ENCODE assay signal across 22 mouse cellular contexts in the genomic region with DNA sequence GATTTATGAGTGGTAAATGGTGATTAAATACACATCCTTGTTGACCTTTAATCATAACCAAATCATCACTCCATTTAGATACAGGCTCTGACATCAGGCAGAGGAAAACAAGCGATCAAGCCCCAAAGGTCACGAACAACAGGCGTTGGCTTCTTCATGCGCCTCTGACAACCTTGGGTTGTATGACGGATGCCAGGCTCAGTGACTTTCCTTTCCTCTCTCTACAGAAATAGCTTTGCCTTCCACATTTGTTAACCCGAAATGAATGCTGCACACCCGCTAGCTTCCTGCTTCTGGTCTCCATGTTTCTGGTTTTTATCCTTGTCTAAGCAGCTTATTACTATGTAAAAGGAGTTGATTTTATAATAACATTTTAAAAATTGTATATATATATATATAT.
A peak's percentile ranks its signal among the peaks of the same experiment; 100 is the strongest.
DNase-seq lines count a peak whose midpoint lies in the region; ATAC-seq lines count a peak whose summit lies in the region.
"Had no signal": no experiment of that assay in that cellular context is flagged by ENCODE, and none has a peak within 500 bp of the region (broad histone marks: within the 10 kb centered on the region; RNA-seq: fewer than 3 reads in every experiment).

No protein-coding gene starts in this region.

- H3K4me3 ChIP-seq in heart, embryonic 10.5 days: no peak overlapping the region
- no peak overlapping the region for H3K4me3 ChIP-seq in heart, embryonic 12.5 days
- H3K4me3 ChIP-seq in intestine, embryonic 15.5 days (replicated peaks): no peak overlapping the region
- H3K4me3 ChIP-seq: embryonic facial prominence, embryonic 12.5 days; forebrain, embryonic 15.5 days; heart, embryonic 15.5 days; hindbrain, embryonic 10.5 days had no signal

- no peak overlapping the region for H3K27ac ChIP-seq in heart, embryonic 10.5 days
- no peak overlapping the region for H3K27ac ChIP-seq in heart, embryonic 12.5 days (ENCODE audit: poor library complexity, severe bottlenecking)
- H3K27ac ChIP-seq in intestine, embryonic 15.5 days: no peak overlapping the region
- H3K27ac ChIP-seq: embryonic facial prominence, embryonic 12.5 days; forebrain, embryonic 15.5 days; heart, embryonic 15.5 days; hindbrain, embryonic 10.5 days; hindbrain, embryonic 14.5 days had no signal

- H3K4me2 ChIP-seq in heart, embryonic 12.5 days: no peak overlapping the region
- no peak overlapping the region for H3K4me2 ChIP-seq in intestine, embryonic 15.5 days (replicated peaks)
- H3K4me2 ChIP-seq: embryonic facial prominence, embryonic 12.5 days; forebrain, embryonic 15.5 days; heart, embryonic 15.5 days; hindbrain, embryonic 14.5 days had no signal

- H3K9ac ChIP-seq in heart, embryonic 12.5 days: no peak overlapping the region
- H3K9ac ChIP-seq in intestine, embryonic 15.5 days: no peak overlapping the region
- H3K9ac ChIP-seq: embryonic facial prominence, embryonic 12.5 days; forebrain, embryonic 15.5 days; heart, embryonic 15.5 days; hindbrain, embryonic 14.5 days had no signal

- H3K27me3 ChIP-seq in heart, embryonic 10.5 days (ENCODE audit: insufficient read depth, poor library complexity, severe bottlenecking): no peaks in the 10 kb centered on the region
- no peaks in the 10 kb centered on the region for H3K27me3 ChIP-seq in heart, embryonic 12.5 days (replicated peaks)
- H3K27me3 ChIP-seq in intestine, embryonic 15.5 days (replicated peaks): no peaks in the 10 kb centered on the region
- H3K27me3 ChIP-seq: embryonic facial prominence, embryonic 12.5 days; forebrain, embryonic 15.5 days; heart, embryonic 15.5 days had no signal

- no peak for ATAC-seq in heart, embryonic 12.5 days (ENCODE audit: insufficient number of reproducible peaks, low FRiP score)
- no peak for ATAC-seq in intestine, embryonic 15.5 days
- ATAC-seq: CD4-positive, CD25-positive, alpha-beta regulatory T cell, adult 4 months; forebrain, embryonic 15.5 days; intestine, postnatal 0 days had no signal

- 51% methylated on average over 7 of the region's 7 CpGs for WGBS in heart, embryonic 10.5 days
- 44% methylated on average over 7 of the region's 7 CpGs for WGBS in heart, embryonic 12.5 days
- 63% methylated on average over 7 of the region's 7 CpGs for WGBS in intestine, embryonic 15.5 days

- peak; percentile 20 to 75 for DNase-seq in adrenal gland, adult (ENCODE audit: inconsistent age in 2 of 2, low spot score in 1 of 2)
- DNase-seq in adrenal gland, postnatal 4 days (ENCODE audit: low spot score in 2 of 2): no peak
- peak; percentile 74 for DNase-seq in heart, embryonic 10.5 days (ENCODE audit: low spot score)
- DNase-seq in heart, adult 9 months (ENCODE audit: low spot score in 2 of 2): no peak
- peak; percentile 31 for DNase-seq in heart, postnatal 4 days
- no peak for DNase-seq in urinary bladder, postnatal 4 days (ENCODE audit: low spot score in 2 of 2)
- DNase-seq: B cell, adult 2 months; cerebellum, adult 11-12 months; cerebellum, adult 9-10 months; cerebellum, postnatal 25 days; gastrocnemius, postnatal 10 days; kidney, adult 8-10 months had no signal

- peaks cover 5% of the 10 kb centered on the region; the same call in 1 of the 2 replicates for H3K4me1 ChIP-seq in heart, embryonic 10.5 days
- H3K4me1 ChIP-seq in heart, embryonic 12.5 days (replicated peaks): 0 out of 2 replicates have a peak, but pooled peaks cover 2% of the 10 kb centered on the region
- 0 out of 2 replicates have a peak, but pooled peaks cover 2% of the 10 kb centered on the region for H3K4me1 ChIP-seq in intestine, embryonic 15.5 days (replicated peaks)
- H3K4me1 ChIP-seq: embryonic facial prominence, embryonic 12.5 days; forebrain, embryonic 15.5 days; heart, embryonic 15.5 days had no signal

- H3K9me3 ChIP-seq in heart, embryonic 10.5 days: no peaks in the 10 kb centered on the region
- no peaks in the 10 kb centered on the region for H3K9me3 ChIP-seq in heart, embryonic 12.5 days (replicated peaks)
- H3K9me3 ChIP-seq in intestine, embryonic 15.5 days: no peaks in the 10 kb centered on the region
- H3K9me3 ChIP-seq: embryonic facial prominence, embryonic 12.5 days; forebrain, embryonic 15.5 days; heart, embryonic 15.5 days; hindbrain, embryonic 10.5 days had no signal

- H3K36me3 ChIP-seq in heart, embryonic 10.5 days: no peaks in the 10 kb centered on the region
- no peaks in the 10 kb centered on the region for H3K36me3 ChIP-seq in heart, embryonic 12.5 days
- no peaks in the 10 kb centered on the region for H3K36me3 ChIP-seq in intestine, embryonic 15.5 days
- H3K36me3 ChIP-seq: embryonic facial prominence, embryonic 12.5 days; forebrain, embryonic 15.5 days; G1E; heart, embryonic 15.5 days; hindbrain, embryonic 10.5 days had no signal

Comparison
In these comparisons a context has a peak if more than half of its experiments do, and no peak if none do; other contexts are left out.
1. DNase-seq: peak in adrenal gland, adult (2 of 2), heart, embryonic 10.5 days (single experiment) and heart, postnatal 4 days (single experiment); none in adrenal gland, postnatal 4 days (0 of 2), heart, adult 9 months (0 of 2) and urinary bladder, postnatal 4 days (0 of 2).